Mouse (Mus musculus) MEL (cell line): ENCODE measurements around the gene Serinc3.

Experiments used
- MAFK ChIP-seq: IDR thresholded peaks from 2 replicates; pipeline ENCODE4 v1.6.1; 2011; ENCODE audit warnings: low read depth, mild to moderate bottlenecking, low read length, improper control_type of control experiment, borderline replicate concordance
- POLR2A ChIP-seq, 2 experiments: IDR thresholded peaks; 2 replicates each; pipeline ENCODE4 v1.6.1; 2011 to 2012; ENCODE audit warnings: low read length in 2 of 2, mild to moderate bottlenecking in 2 of 2, control low read depth in 1 of 2, improper control_type of control experiment in 1 of 2, low read depth in 1 of 2, moderate library complexity in 1 of 2; ENCODE audit not compliant: control insufficient read depth in 1 of 2, insufficient read depth in 1 of 2, poor library complexity in 1 of 2
- POLR2AphosphoS2 ChIP-seq: IDR thresholded peaks from 2 replicates; pipeline ENCODE4 v1.6.1; 2011; ENCODE audit warnings: low read length, improper control_type of control experiment
- RCOR1 ChIP-seq: IDR thresholded peaks from 2 replicates; pipeline ENCODE4 v1.6.1; 2012; ENCODE audit warnings: low read depth, mild to moderate bottlenecking, inconsistent platforms, low read length, improper control_type of control experiment

DNA sequence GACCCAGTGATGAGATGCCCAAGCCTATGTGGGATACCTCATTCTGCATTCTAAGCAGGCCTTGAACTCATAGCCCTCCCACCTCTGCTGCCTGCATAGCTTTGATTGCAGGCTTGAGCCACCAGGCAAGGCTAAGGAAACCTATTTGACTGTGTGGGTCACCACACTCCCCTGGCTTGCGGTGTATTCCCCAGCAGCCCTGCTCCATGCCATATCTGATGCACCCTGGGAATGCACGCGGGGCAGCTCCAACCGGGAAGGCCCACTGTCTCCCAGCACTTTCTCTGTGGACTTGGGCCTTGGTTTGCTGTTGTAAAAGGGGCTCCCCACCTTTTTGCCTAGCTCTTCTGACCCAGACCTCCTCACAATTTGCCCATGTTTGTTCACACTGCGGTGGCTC lies 31.7 kb downstream of the Serinc3 start:
- TF ChIP-seq RCOR1 (no peak), MAFK (no peak), POLR2AphosphoS2 (no peak; the same call in 1 of the 2 replicates), POLR2A (IDR thresholded peaks at IDR 0.05; ENCODE audit: control insufficient read depth in 1 of 2, insufficient read depth in 1 of 2, low read depth in 1 of 2, low read length in 2 of 2, poor library complexity in 1 of 2) (no peak; a peak in 1 of 4 replicates)
